Mouse (Mus musculus) forebrain, embryonic 14.5 days (tissue): Measurements from ENCODE around the gene Bub1b. TPM values are rescaled to one million over a fixed set of nuclear protein-coding genes. Genes with fewer than 3 reads are reported as not detected.
"Not testable (repeated sequence)": the region's sequence is repeated elsewhere in the genome, so short reads cannot be mapped to it uniquely, and the experiment has no call there.

Experiments
- ATAC-seq: fragments of 200-750 bp; cut with Nextera tagmentation; 2 replicates; pipeline ENCODE4 v1.8.0; 2017; ENCODE audit warnings: mild to moderate bottlenecking, moderate library complexity
- DNase-seq: peaks from one replicate; pipeline ENCODE4 v3.0.0-alpha.2; 2015; ENCODE audit warnings: low spot score
- H3K27ac ChIP-seq: fragments of 300-500 bp; sonication (generic); 2 replicates; pipeline ENCODE4 v1.5.1; 2014; ENCODE audit warnings: low read depth, mild to moderate bottlenecking, control low read depth, low read length, moderate library complexity
- H3K27me3 ChIP-seq: fragments of 300-500 bp; sonication (generic); replicated peaks from 2 replicates; pipeline ENCODE4 v1.6.1; 2014; ENCODE audit warnings: low read length, control low read depth, mixed read lengths; ENCODE audit not compliant: control insufficient read depth, insufficient read depth
- H3K36me3 ChIP-seq: fragments of 300-500 bp; sonication (generic); 2 replicates; pipeline ENCODE4 v1.6.1; 2014; ENCODE audit warnings: low read length, control low read depth; ENCODE audit not compliant: control insufficient read depth, insufficient read depth
- H3K4me1 ChIP-seq: fragments of 300-500 bp; sonication (generic); 2 replicates; pipeline ENCODE4 v1.6.1; 2014; ENCODE audit warnings: antibody characterized with exemption, low read length, control low read depth; ENCODE audit not compliant: control insufficient read depth, insufficient read depth
- H3K4me2 ChIP-seq: fragments of 300-500 bp; sonication (generic); 2 replicates; pipeline ENCODE4 v1.6.1; 2014; ENCODE audit warnings: mild to moderate bottlenecking, control low read depth, low read length
- H3K4me3 ChIP-seq: fragments of 300-500 bp; sonication (generic); 2 replicates; pipeline ENCODE4 v1.5.1; 2014; ENCODE audit warnings: low read depth, low read length, control low read depth
- H3K9ac ChIP-seq: fragments of 300-500 bp; sonication (generic); 2 replicates; pipeline ENCODE4 v1.6.1; 2014; ENCODE audit warnings: mild to moderate bottlenecking, low read length, control low read depth, moderate library complexity
- H3K9me3 ChIP-seq: fragments of 300-500 bp; sonication (generic); replicated peaks from 2 replicates; pipeline ENCODE4 v1.6.1; 2016; ENCODE audit warnings: low read length, control low read depth, mixed read lengths; ENCODE audit not compliant: control insufficient read depth
- WGBS: fragments of 180-500 bp; shearing (Covaris S2); extraction: QIAGEN DNeasy Blood & Tissue Kit; methylation state at CpG from one replicate; pipeline ENCODE4 v1.1.7; 2014; 5-methylcytosine and 5-hydroxymethylcytosine counted together
- polyA plus RNA-seq: library from polyadenylated mRNA; unstranded; fragments of >200 nt; fragmentation: Nextera tagmentation; extraction: Ambion mirVana; gene quantifications from 2 replicates; pipeline ENCODE4 v1.2.1, GENCODE M21; 2014

The Bub1b gene
- 40.9 and 47.5 TPM in 2 replicates for polyA plus RNA-seq

DNA sequence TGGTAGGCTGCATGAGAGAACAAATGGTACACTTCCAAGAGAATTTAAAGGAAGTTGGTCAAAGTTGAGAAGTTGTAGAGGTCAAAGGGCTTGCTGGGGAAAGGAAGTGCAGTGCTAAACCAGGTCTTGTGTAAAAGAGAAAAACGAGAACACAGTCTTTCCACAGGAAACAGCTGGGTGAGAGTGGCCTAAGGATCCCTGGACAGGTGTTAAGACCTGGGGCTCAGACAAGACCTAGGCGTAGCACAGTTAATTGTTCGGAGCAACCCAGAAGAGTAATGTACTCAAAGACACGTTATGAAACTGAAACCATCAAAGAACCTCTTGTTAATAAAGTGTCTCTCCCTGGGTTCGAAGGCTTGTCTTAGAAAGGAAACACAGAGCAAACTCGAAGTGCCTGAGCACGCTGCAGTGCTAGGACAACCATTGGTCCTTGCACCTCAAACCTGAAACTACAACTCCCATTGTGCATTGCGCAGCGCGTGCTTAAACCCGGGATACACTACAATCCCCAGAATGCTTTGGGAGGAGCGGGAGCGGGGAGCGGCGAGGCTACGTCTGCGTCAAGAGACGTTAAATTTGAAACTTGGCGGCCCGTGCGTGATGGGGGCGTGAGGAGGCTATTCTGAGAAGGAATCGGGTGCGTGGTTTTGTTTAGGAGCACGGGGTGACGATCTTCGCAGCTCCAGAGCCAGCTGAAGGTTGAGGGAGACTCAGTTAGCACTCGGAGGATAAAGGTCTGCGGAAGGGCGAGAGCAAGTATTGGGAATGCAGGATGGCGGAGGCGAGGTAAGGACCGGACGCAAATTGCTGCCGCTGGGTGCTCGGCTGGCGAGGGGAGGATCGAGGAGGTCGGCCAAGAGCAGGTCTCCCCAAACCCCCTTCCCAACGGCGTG, at the start of gene Bub1b:
Gene Bub1b, plus strand, starts transcription at position 539 of the 896 bp plus-strand sequence.
- Histone ChIP-seq H3K9ac (peak within 1 kb of the TSS; percentile 65), H3K4me1 (peaks cover 5% of the 10 kb centered on the region), H3K36me3 (peaks cover 8% of the 10 kb centered on the region; the same call in 1 of the 2 replicates), H3K27me3 (no peaks in the 10 kb centered on the region), H3K9me3 (no peaks in the 10 kb centered on the region), H3K4me2 (peak within 1 kb of the TSS; percentile 71), H3K27ac (no peak within 1 kb of the TSS), H3K4me3 (peak within 1 kb of the TSS; percentile 61)
- peak; percentile 100 for ATAC-seq
- DNase-seq: peak; percentile 98
- 6% methylated on average over 41 of the region's 41 CpGs for WGBS

DNA sequence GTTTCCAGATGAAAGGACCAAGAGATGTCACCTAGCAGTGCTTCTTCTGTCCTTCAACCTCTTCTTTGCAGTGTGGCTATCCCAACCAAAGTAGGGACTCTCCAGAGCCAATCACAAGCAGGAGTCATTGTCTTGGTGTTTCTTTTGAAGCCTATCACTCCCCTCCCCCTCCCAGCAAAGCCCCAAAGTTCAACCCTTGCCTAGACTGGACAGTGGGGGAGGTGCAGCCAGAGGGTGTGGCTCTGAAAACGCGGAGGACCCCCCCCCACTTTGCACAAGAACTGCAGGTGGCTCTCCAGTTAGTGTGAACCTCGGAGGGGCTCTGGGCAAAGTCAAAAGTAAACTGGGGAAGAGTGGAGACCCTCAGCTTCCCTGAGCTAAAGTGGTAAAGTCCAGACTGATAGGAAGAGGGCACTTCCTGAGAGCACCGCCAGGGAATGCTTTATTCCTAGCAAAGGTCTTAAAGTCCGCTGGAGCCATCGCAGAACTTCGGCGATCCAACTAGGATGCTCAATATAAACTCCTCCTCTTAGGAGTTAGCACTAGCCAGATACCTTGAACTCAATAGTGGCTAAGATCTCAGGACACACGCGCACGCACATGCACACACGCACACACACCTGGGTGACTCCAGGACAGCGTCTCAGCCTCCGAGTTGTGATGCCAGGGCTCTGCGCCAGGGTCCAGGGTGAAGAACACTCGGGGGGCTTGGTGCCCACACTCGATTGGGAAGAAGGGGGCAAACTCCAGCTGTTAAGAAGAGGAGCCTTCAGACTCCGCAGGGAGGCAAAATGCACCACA, 49.4 kb upstream of the Bub1b start:
- Histone ChIP-seq H3K4me3 (peak overlapping the region; percentile 68), H3K9ac (peak overlapping the region; percentile 76), H3K36me3 (no peaks in the 10 kb centered on the region), H3K4me1 (peaks cover 26% of the 10 kb centered on the region), H3K27ac (no peak overlapping the region), H3K4me2 (peak overlapping the region; percentile 88), H3K27me3 (0 out of 2 replicates have a peak, but pooled peaks cover 4% of the 10 kb centered on the region), H3K9me3 (no peaks in the 10 kb centered on the region)
- WGBS: 0% methylated on average over 18 of the region's 18 CpGs
- DNase-seq: no peak
- no peak for ATAC-seq

DNA sequence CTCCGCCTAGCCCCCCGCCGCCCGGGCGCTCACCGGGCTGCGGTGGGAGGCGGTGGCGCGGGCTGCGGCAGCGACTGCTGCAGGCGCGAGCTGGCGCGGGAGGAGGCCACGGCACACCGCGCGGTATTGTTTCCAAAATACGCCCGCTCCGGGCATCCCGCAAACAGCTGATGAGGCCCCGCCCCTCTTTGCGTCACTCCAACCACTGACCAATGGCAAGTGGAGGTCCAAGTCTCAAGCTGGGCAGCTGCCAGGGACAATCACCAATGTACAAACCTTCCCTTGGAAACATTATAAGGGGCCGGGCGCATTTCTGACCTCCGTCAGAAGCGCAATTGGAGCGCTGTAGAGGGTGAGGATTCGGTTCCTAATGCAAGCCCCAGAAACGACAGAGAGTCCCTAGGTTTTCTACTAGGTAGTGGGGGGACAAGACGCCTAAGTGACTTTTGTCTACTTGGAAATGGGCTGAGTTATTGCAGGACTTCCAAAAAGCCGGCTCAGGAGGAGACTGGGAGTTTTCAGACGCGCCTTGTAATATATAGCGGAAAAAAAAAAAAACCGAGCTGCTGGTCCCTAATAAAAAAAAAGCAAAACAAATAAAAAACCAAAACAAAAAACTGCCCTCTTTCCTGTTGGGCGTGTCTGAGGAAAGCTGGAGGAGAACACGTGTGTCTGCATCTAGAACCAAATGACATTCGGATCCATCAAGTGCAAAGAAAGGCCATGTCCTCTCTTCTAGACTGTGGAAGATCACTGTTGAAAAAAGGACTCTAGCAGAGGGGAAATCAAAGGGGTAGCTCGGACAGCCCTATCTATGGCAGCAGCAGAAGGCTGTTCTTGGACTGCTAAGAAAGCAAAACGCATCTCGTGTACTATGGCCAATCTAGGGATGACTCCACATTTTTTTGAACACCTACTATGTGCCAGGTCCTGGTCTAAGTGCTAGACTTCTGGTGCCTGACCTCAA, 48.2 kb upstream of the Bub1b start, which contains the start of gene Bmf:
Gene Bmf, minus strand, starts transcription at position 181 of the 967 bp plus-strand sequence.
- no peaks in the 10 kb centered on the region for H3K9me3 ChIP-seq
- H3K9ac ChIP-seq: peak within 1 kb of the TSS; percentile 76
- no peak within 1 kb of the TSS for H3K27ac ChIP-seq
- ATAC-seq (peak; percentile 91), DNase-seq (peak; percentile 99)
- peaks cover 20% of the 10 kb centered on the region for H3K4me1 ChIP-seq
- peak within 1 kb of the TSS; percentile 88 for H3K4me2 ChIP-seq
- no peaks in the 10 kb centered on the region for H3K36me3 ChIP-seq
- H3K27me3 ChIP-seq: 0 out of 2 replicates have a peak, but pooled peaks cover 4% of the 10 kb centered on the region
- WGBS: under 1% methylated on average over 45 of the region's 45 CpGs
- peak within 1 kb of the TSS; percentile 68 for H3K4me3 ChIP-seq

DNA sequence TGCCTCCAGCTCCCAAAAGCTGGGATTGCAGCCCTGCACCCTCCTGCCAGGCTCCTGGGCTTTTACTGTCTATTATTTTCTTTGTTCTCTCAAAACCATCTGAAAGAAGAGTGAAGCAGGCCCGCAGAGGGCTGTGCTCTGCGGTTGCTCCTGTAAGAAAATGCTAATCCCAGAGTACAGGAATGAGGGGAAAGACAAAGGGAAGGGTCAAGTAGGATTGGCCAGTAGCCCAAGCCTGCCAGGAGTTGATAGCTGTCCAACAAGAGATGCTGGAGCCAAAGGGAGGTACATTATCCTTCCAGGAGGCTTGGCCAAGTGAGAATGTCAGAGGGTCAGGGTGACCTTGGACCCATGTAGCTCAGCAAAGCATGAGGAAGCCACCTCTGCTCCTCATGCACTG, 46.4 kb upstream of the Bub1b start:
- no peak for DNase-seq
- H3K27ac ChIP-seq: no peak overlapping the region
- no peaks in the 10 kb centered on the region for H3K9me3 ChIP-seq
- no peak overlapping the region for H3K4me3 ChIP-seq
- 26% methylated on average over 2 of the region's 2 CpGs for WGBS
- H3K27me3 ChIP-seq: 0 out of 2 replicates have a peak, but pooled peaks cover 4% of the 10 kb centered on the region
- no peak overlapping the region for H3K4me2 ChIP-seq
- ATAC-seq: no peak
- H3K4me1 ChIP-seq: peaks cover 4% of the 10 kb centered on the region
- no peaks in the 10 kb centered on the region for H3K36me3 ChIP-seq
- H3K9ac ChIP-seq: no peak overlapping the region

DNA sequence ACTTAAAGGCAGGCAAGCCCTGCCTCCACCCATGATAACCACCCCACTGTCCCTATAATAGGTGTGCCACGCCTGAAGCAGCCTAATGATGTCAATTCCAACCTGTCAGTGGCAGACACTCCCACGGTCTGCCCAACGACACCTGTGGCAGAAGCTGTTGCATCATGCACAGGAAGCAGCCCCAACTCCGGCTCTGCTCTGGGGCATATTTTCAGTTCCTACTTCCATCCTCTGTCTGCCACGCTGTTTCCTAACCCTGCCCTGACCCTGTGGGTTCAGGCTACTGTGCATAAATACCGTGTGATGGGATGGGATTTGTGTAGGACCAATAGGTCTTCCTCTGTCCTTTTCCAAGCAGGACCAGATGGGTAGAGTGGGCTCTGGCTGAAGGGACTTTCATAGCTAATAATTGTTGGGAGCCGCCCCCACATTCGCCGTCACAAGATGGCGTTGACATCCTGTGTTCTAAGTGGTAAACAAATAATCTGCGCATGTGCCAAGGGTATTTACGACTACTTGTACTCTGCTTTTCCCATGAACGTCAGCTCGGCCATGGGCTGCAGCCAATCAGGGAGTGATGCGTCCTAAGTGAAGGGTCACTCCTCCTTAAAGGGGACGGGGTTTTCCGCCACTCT, 43.5 kb upstream of the Bub1b start:
- peak overlapping the region; percentile 31 for H3K4me3 ChIP-seq
- H3K36me3 ChIP-seq, H3K27me3 ChIP-seq, H3K9me3 ChIP-seq, H3K27ac ChIP-seq, H3K4me1 ChIP-seq, DNase-seq: not testable (repeated sequence)
- H3K4me2 ChIP-seq: peak overlapping the region; percentile 46
- peak; percentile 49 for ATAC-seq
- WGBS: 57% methylated on average over 15 of the region's 17 CpGs
- H3K9ac ChIP-seq: peak overlapping the region; percentile 47

DNA sequence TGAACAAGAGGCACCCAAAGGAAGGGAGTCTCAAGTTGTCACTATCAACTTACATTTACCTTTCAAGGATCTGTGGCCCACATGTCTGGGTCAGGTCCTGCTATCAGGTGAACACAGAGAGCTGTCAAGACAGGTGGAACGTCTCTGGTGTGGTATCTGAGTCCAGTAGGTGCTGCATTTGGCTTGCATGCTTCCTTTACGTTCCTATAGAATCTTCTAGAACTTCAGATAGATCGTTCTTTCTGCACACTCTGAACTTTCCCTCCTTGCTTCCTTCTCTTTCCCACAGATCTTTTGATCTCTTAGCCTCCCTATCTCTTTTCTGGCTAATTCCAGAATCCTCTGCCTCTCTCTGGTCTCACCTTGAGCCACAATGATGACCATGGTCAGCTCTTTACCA, 39.6 kb upstream of the Bub1b start:
- DNase-seq (no peak), ATAC-seq (no peak)
- no peak overlapping the region for H3K9ac ChIP-seq
- no peak overlapping the region for H3K4me3 ChIP-seq
- no peak overlapping the region for H3K27ac ChIP-seq
- H3K4me2 ChIP-seq: no peak overlapping the region
- no peaks in the 10 kb centered on the region for H3K4me1 ChIP-seq
- 88% methylated on average over 3 of the region's 3 CpGs for WGBS
- no peaks in the 10 kb centered on the region for H3K9me3 ChIP-seq
- H3K27me3 ChIP-seq: no peaks in the 10 kb centered on the region
- no peaks in the 10 kb centered on the region for H3K36me3 ChIP-seq

DNA sequence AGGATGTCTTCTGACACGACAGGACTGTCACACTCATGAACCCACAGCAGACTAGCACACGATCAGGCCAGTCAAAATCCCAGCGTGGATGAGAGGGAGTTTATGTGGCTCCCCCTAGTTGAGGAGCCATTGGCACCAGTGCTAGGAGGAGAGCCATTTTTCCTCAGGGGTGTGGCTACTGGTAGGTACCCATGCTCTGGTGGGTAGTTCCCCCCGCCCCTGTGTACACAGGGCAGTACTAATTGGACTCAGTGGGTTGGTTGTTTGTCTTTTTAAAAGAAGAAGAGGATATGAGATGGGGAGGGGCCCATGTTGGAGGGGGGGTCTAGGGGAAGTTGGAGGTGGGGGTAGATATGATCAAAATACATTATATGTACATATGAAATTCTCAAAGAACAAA, 36.0 kb upstream of the Bub1b start:
- WGBS: 78% methylated on average over 4 of the region's 4 CpGs
- no peak overlapping the region for H3K4me3 ChIP-seq
- DNase-seq (no peak), ATAC-seq (no peak)
- H3K36me3 ChIP-seq: no peaks in the 10 kb centered on the region
- no peak overlapping the region for H3K9ac ChIP-seq
- H3K4me1 ChIP-seq: no peaks in the 10 kb centered on the region
- no peaks in the 10 kb centered on the region for H3K9me3 ChIP-seq
- H3K4me2 ChIP-seq: no peak overlapping the region
- H3K27me3 ChIP-seq: no peaks in the 10 kb centered on the region
- H3K27ac ChIP-seq: no peak overlapping the region

DNA sequence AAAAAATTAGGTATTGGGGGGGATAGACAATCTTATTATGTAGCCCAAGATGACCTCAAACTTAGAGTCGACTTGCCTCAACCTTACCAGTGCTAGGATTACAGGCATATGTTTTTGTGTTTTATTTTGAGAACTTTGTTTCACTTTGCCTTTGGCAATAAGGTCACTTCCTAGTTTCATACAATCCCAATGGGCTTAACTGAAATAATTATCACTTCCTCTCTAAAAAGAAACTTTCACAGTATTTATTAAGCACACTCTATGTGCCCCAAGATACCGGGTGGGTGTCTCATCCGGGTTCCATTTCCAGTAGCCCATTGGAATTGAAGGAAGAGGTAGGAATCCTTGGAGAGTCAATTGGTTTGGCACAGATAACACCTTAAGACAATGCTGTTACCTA, 35.6 kb upstream of the Bub1b start:
- ATAC-seq (no peak), DNase-seq (no peak)
- Histone ChIP-seq H3K27ac (no peak overlapping the region), H3K27me3 (no peaks in the 10 kb centered on the region), H3K36me3 (no peaks in the 10 kb centered on the region), H3K9me3 (no peaks in the 10 kb centered on the region), H3K4me3 (no peak overlapping the region), H3K9ac (no peak overlapping the region), H3K4me1 (no peaks in the 10 kb centered on the region), H3K4me2 (no peak overlapping the region)
- 86% methylated on average over 3 of the region's 3 CpGs for WGBS
